Mouse (Mus musculus): ENCODE data around the gene Tbc1d30.

GRCm38 (mm10) chr10:121282436-121282835 lies 68.6 kb downstream of the Tbc1d30 start:
- TF ChIP-seq CTCF (IDR thresholded peaks at IDR 0.05; ENCODE audit: borderline replicate concordance, insufficient read depth, low read depth, low read length), result no peak
- no peak for TF ChIP-seq POLR2A (IDR thresholded peaks at IDR 0.05; ENCODE audit: borderline replicate concordance, insufficient read depth, low read length)

All from cerebellum, adult 2 months (tissue).